12 mouse cellular contexts compared by ENCODE assay signal in the genomic region with DNA sequence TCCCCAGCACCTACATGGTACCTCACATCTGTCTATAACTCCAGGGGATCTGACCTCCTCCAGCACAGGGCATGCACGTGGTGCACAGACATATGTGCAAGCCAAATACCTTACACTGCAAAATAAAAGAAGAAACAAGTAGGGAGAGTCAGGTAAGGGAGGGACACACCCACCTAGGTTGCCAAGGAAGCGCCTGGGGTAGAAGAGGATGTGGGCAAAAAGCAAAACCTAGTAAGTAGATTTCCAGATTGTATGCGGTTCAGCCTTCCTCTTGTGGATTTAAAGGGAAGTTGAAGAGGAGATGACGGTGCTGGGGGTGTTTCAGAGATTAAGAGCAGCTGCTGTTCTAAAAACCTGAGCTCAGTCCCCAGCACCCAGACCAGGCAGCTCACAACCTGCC. TPM values are rescaled to one million over a fixed set of nuclear protein-coding genes. Genes with fewer than 3 reads are reported as not detected.
DNase-seq lines count a peak whose midpoint lies in the region; ATAC-seq and TF ChIP-seq lines count a peak whose summit lies in the region.
"Had no signal": no experiment of that assay in that cellular context is flagged by ENCODE, and none has a peak within 500 bp of the region (broad histone marks: within the 10 kb centered on the region; RNA-seq: fewer than 3 reads in every experiment).

No protein-coding gene starts in this region.

- H3K36me3 ChIP-seq in CH12.LX (replicated peaks in 1 of 2; ENCODE audit: control insufficient read depth in 1 of 2, insufficient read depth in 1 of 2, low read length in 1 of 2) = peaks cover 2 to 5% of the 10 kb centered on the region in 2 experiments
- H3K36me3 ChIP-seq in liver, postnatal 0 days (replicated peaks; ENCODE audit: insufficient read depth, low read length) = 0 out of 2 replicates have a peak, but pooled peaks cover 2% of the 10 kb centered on the region
- H3K36me3 ChIP-seq in spleen, adult 2 months (ENCODE audit: control insufficient read depth, insufficient read depth, low read length) = 0 out of 2 replicates have a peak, but pooled peaks cover 2% of the 10 kb centered on the region
- 0 out of 2 replicates have a peak, but pooled peaks cover under 1% of the 10 kb centered on the region for H3K36me3 ChIP-seq in forebrain, embryonic 15.5 days

- peaks cover 1% of the 10 kb centered on the region for H3K9me3 ChIP-seq in CH12.LX (replicated peaks; ENCODE audit: low read length)
- no peaks in the 10 kb centered on the region for H3K9me3 ChIP-seq in liver, postnatal 0 days (ENCODE audit: low read length)
- H3K9me3 ChIP-seq in forebrain, embryonic 15.5 days = no peaks in the 10 kb centered on the region
- H3K9me3 ChIP-seq: forebrain, embryonic 13.5 days; limb, embryonic 12.5 days had no signal

- peak overlapping the region in 1 of 3 experiments; percentile 5 for H3K4me3 ChIP-seq in CH12.LX (replicated peaks in 1 of 3; ENCODE audit: low read depth in 2 of 3, low read length in 2 of 3, poor library complexity in 1 of 3)
- H3K4me3 ChIP-seq in liver, postnatal 0 days (ENCODE audit: low read depth, low read length) = 0 out of 2 replicates have a peak overlapping the region, but pooled peaks have one; percentile 8
- H3K4me3 ChIP-seq in spleen, adult 2 months (ENCODE audit: extremely low read depth, insufficient read depth, insufficient read length) = no peak overlapping the region
- H3K4me3 ChIP-seq in forebrain, embryonic 15.5 days = no peak overlapping the region
- H3K4me3 ChIP-seq: forebrain, embryonic 13.5 days; heart, adult 2 months; limb, embryonic 12.5 days had no signal

- peak; percentile 57 to 72 for DNase-seq in B cell, adult 2 months
- peak; percentile 68 for DNase-seq in CH12.LX (ENCODE audit: extremely low read depth)
- DNase-seq in liver, postnatal 0 days = peak; percentile 26
- peak; percentile 30 to 70 for DNase-seq in spleen, adult 2 months (ENCODE audit: low read depth in 1 of 2, low spot score in 2 of 2)
- DNase-seq in layer of hippocampus, adult 8-10 months (ENCODE audit: low spot score in 2 of 2) = no peak
- no peak for DNase-seq in ovary, postnatal 10 days (ENCODE audit: low spot score)
- DNase-seq: retina, postnatal 1 day had no signal

- H3K4me2 ChIP-seq in CH12.LX (ENCODE audit: insufficient read depth, low read depth, poor library complexity, severe bottlenecking) = peak overlapping the region; percentile 88
- peak overlapping the region; percentile 45; the same call in 1 of the 2 replicates for H3K4me2 ChIP-seq in liver, postnatal 0 days (ENCODE audit: low read depth, low read length)
- H3K4me2 ChIP-seq in forebrain, embryonic 15.5 days (replicated peaks) = no peak overlapping the region
- H3K4me2 ChIP-seq: forebrain, embryonic 13.5 days; limb, embryonic 12.5 days had no signal

- H3K9ac ChIP-seq in CH12.LX (ENCODE audit: insufficient read depth, low read depth) = peak overlapping the region; percentile 13; the same call in 1 of the 2 replicates
- H3K9ac ChIP-seq in liver, postnatal 0 days (replicated peaks) = no peak overlapping the region
- H3K9ac ChIP-seq in forebrain, embryonic 15.5 days (replicated peaks) = no peak overlapping the region
- H3K9ac ChIP-seq: forebrain, embryonic 13.5 days; limb, embryonic 12.5 days had no signal

- no peak for TF ChIP-seq RAD21 in CH12.LX (IDR thresholded peaks at IDR 0.05; ENCODE audit: low read depth, low read length)

- H3K27me3 ChIP-seq in CH12.LX (replicated peaks) = no peaks in the 10 kb centered on the region
- peaks cover 15% of the 10 kb centered on the region; the same call in 1 of the 2 replicates for H3K27me3 ChIP-seq in liver, postnatal 0 days (ENCODE audit: insufficient read depth, low read length)
- H3K27me3 ChIP-seq in spleen, adult 2 months (ENCODE audit: control insufficient read depth, insufficient read depth, low read length) = no peaks in the 10 kb centered on the region
- peaks cover 5% of the 10 kb centered on the region; the same call in 1 of the 2 replicates for H3K27me3 ChIP-seq in forebrain, embryonic 15.5 days

- TF ChIP-seq EP300 in CH12.LX (IDR thresholded peaks at IDR 0.05; ENCODE audit: low read length) = no peak
- TF ChIP-seq EP300 in liver, postnatal 0 days (IDR thresholded peaks at IDR 0.05; ENCODE audit: low read depth) = no peak

- in situ Hi-C loops in CH12.LX (cut with MboI; ENCODE audit: low pct_ligation_motif_present, low pct_unique_long_range_greater_than_20kb, low sequenced_read_pairs) = no loop called here

- dilution Hi-C loops in CH12.LX (cut with MboI; ENCODE audit: extremely low pct_ligation_motif_present, extremely low pct_unique_long_range_greater_than_20kb, low sequenced_read_pairs) = no loop called here

- no peak for TF ChIP-seq CTCF in CH12.LX (conservative IDR thresholded peaks at IDR 0.05 in 1 of 2, IDR thresholded peaks at IDR 0.05 in 1 of 2; ENCODE audit: low read depth in 2 of 2, low read length in 2 of 2)
- no peak for TF ChIP-seq CTCF in liver, postnatal 0 days (IDR thresholded peaks at IDR 0.05; ENCODE audit: low read depth)
- TF ChIP-seq CTCF in spleen, adult 2 months (IDR thresholded peaks at IDR 0.05; ENCODE audit: extremely low read depth, insufficient read depth, insufficient read length, insufficient replicate concordance) = no peak

- 22% methylated on average over 4 of the region's 4 CpGs for WGBS in liver, postnatal 0 days (ENCODE audit: insufficient replicate concordance)
- 8% methylated on average over 4 of the region's 4 CpGs for WGBS in spleen, adult 2 months
- WGBS in forebrain, embryonic 15.5 days = 72% methylated on average over 4 of the region's 4 CpGs

- H3K79me2 ChIP-seq in CH12.LX (replicated peaks; ENCODE audit: control insufficient read depth, extremely low read depth, insufficient read depth, poor library complexity, severe bottlenecking) = peaks cover 3% of the 10 kb centered on the region; the same call in 1 of the 2 replicates

- peak overlapping the region; percentile 57; the same call in 1 of the 2 replicates for H3K27ac ChIP-seq in CH12.LX (ENCODE audit: insufficient read depth, low read depth)
- peak overlapping the region; percentile 55; the same call in 1 of the 2 replicates for H3K27ac ChIP-seq in liver, postnatal 0 days (ENCODE audit: low read depth)
- peak overlapping the region; percentile 77 for H3K27ac ChIP-seq in spleen, adult 2 months (ENCODE audit: insufficient read depth, low read length)
- H3K27ac ChIP-seq in forebrain, embryonic 15.5 days (replicated peaks) = no peak overlapping the region
- H3K27ac ChIP-seq: forebrain, embryonic 13.5 days; heart, adult 2 months; limb, embryonic 12.5 days had no signal

- TF ChIP-seq POLR2A in CH12.LX (IDR thresholded peaks at IDR 0.05; ENCODE audit: low read depth, low read length) = no peak
- TF ChIP-seq POLR2A in spleen, adult 2 months (IDR thresholded peaks at IDR 0.05; ENCODE audit: low read depth, low read length) = no peak

- peaks cover 11 to 35% of the 10 kb centered on the region in 2 experiments for H3K4me1 ChIP-seq in CH12.LX (ENCODE audit: control insufficient read depth in 1 of 2, insufficient read depth in 2 of 2)
- peaks cover 16% of the 10 kb centered on the region for H3K4me1 ChIP-seq in liver, postnatal 0 days (ENCODE audit: insufficient read depth)
- peaks cover 10% of the 10 kb centered on the region for H3K4me1 ChIP-seq in spleen, adult 2 months (ENCODE audit: control insufficient read depth, insufficient read depth, insufficient read length)
- peaks cover 15% of the 10 kb centered on the region for H3K4me1 ChIP-seq in forebrain, embryonic 15.5 days

- ATAC-seq in liver, postnatal 0 days = peak; percentile 7; the same call in 1 of the 2 replicates
- ATAC-seq in forebrain, embryonic 15.5 days (replicated peaks) = no peak
- ATAC-seq: forebrain, embryonic 13.5 days; hindbrain, embryonic 16.5 days had no signal

TF ChIP-seq in CH12.LX, 34 proteins besides CTCF, POLR2A, EP300 and RAD21:
- TF ChIP-seq ZC3H11A (IDR thresholded peaks at IDR 0.05; ENCODE audit: low read depth, low read length) (no peak), USF2 (conservative IDR thresholded peaks at IDR 0.05; ENCODE audit: low read depth, low read length) (no peak), MAFK (IDR thresholded peaks at IDR 0.05; ENCODE audit: insufficient replicate concordance, low read length) (0 out of 2 replicates have a peak, but pooled peaks have one; percentile 23), BHLHE40 (IDR thresholded peaks at IDR 0.05; ENCODE audit: low read depth, low read length) (no peak), MXI1 (IDR thresholded peaks at IDR 0.05; ENCODE audit: low read depth, low read length) (peak; percentile 16; the same call in 1 of the 2 replicates), JUN (IDR thresholded peaks at IDR 0.05; ENCODE audit: insufficient read depth, low read depth, low read length) (no peak), ZNF384 (IDR thresholded peaks at IDR 0.05; ENCODE audit: low read depth, low read length) (no peak)

RNA-seq across cellular contexts. Expression of gene Slc37a3, which starts 1.7 kb away (rescaled TPM):
- total RNA-seq in CH12.LX (2012; rRNA removed) (6.5 and 8.0 TPM in 2 replicates), CH12.LX (2014; rRNA removed) (2.6 and 4.5 TPM in 2 replicates)
- 5.6 and 8.7 TPM in 2 replicates for polyA plus RNA-seq in CH12.LX (2012; ENCODE audit: insufficient read length, low read depth)
- polyA plus RNA-seq in liver, postnatal 0 days (2015; fragmentation: Nextera tagmentation; extraction: Ambion mirVana) = 13.9 and 16.0 TPM in 2 replicates
- polyA plus RNA-seq in spleen, adult 2 months (2012; rRNA removed) = 7.7 and 10.3 TPM in 2 replicates
- 60.4 and 69.5 TPM in 2 replicates for polyA plus RNA-seq in forebrain, embryonic 15.5 days (2015; fragmentation: Nextera tagmentation; extraction: Ambion mirVana)
- 10 to 100 TPM; 54.8 to 74.2 (median 64.4) TPM for total RNA-seq in layer of hippocampus, adult 8-10 months (2022)

RNA-seq across cellular contexts. Expression of gene Rab19, which starts 1.8 kb away (rescaled TPM):
- total RNA-seq in CH12.LX (2012; rRNA removed) = 2.4 and 3.3 TPM in 2 replicates
- total RNA-seq in CH12.LX (2014; rRNA removed) = 0.19 TPM in 1 of 2 replicates, not detected in the other
- 0.56 and 0.63 TPM in 2 replicates for polyA plus RNA-seq in CH12.LX (2012; ENCODE audit: insufficient read length, low read depth)
- 0.95 and 1.1 TPM in 2 replicates for polyA plus RNA-seq in liver, postnatal 0 days (2015; fragmentation: Nextera tagmentation; extraction: Ambion mirVana)
- 4.4 and 4.7 TPM in 2 replicates for polyA plus RNA-seq in spleen, adult 2 months (2012; rRNA removed)
- polyA plus RNA-seq in forebrain, embryonic 15.5 days (2015; fragmentation: Nextera tagmentation; extraction: Ambion mirVana) = 0.15 and 0.20 TPM in 2 replicates
- not detected for total RNA-seq in layer of hippocampus, adult 8-10 months (2022)

RNA-seq across cellular contexts. Expression of gene Mkrn1, which starts 41.0 kb away (rescaled TPM):
- total RNA-seq in CH12.LX (2012; rRNA removed) = 44.2 and 50.3 TPM in 2 replicates
- total RNA-seq in CH12.LX (2014; rRNA removed) = 39.3 and 45.1 TPM in 2 replicates
- 43.7 and 53.7 TPM in 2 replicates for polyA plus RNA-seq in CH12.LX (2012; ENCODE audit: insufficient read length, low read depth)
- 154 and 170 TPM in 2 replicates for polyA plus RNA-seq in liver, postnatal 0 days (2015; fragmentation: Nextera tagmentation; extraction: Ambion mirVana)
- 96.8 and 131 TPM in 2 replicates for polyA plus RNA-seq in spleen, adult 2 months (2012; rRNA removed)
- polyA plus RNA-seq in forebrain, embryonic 15.5 days (2015; fragmentation: Nextera tagmentation; extraction: Ambion mirVana) = 220 and 247 TPM in 2 replicates
- 100 to 1,000 TPM; 106 to 118 (median 114) TPM for total RNA-seq in layer of hippocampus, adult 8-10 months (2022)

Comparison
In these comparisons a context has a peak if more than half of its experiments do, and no peak if none do; other contexts are left out.
1. DNase-seq: peak in B cell, adult 2 months (2 of 2), CH12.LX (single experiment), liver, postnatal 0 days (single experiment) and spleen, adult 2 months (2 of 2); none in layer of hippocampus, adult 8-10 months (0 of 2) and ovary, postnatal 10 days (single experiment).